Mouse (Mus musculus): ENCODE measurements around the gene Ttc28. TPM values are rescaled to one million over a fixed set of nuclear protein-coding genes. Genes with fewer than 3 reads are reported as not detected.

The Ttc28 gene
- total and polyA plus RNA-seq, 3 experiments: 0.21 to 0.89 (median 0.28) TPM

- DNase-seq (ENCODE audit: extremely low read depth): no peak
- no peak overlapping the region for H3K9ac ChIP-seq (ENCODE audit: insufficient read depth, low read depth)
- no peak for TF ChIP-seq GABPA (IDR thresholded peaks at IDR 0.05; ENCODE audit: insufficient replicate concordance, low read depth, low read length)
- no peak for TF ChIP-seq BHLHE40 (IDR thresholded peaks at IDR 0.05; ENCODE audit: low read depth, low read length)
- no peak for TF ChIP-seq IRF4 (IDR thresholded peaks at IDR 0.05; ENCODE audit: low read depth, low read length)
- no peak for TF ChIP-seq MAX (IDR thresholded peaks at IDR 0.05; ENCODE audit: low read length)
- no peak for TF ChIP-seq JUN (IDR thresholded peaks at IDR 0.05; ENCODE audit: insufficient read depth, low read depth, low read length)
- no peak for TF ChIP-seq MAFK (IDR thresholded peaks at IDR 0.05; ENCODE audit: insufficient replicate concordance, low read length)
- TF ChIP-seq MXI1 (IDR thresholded peaks at IDR 0.05; ENCODE audit: low read depth, low read length): no peak
- TF ChIP-seq ETS1 (conservative IDR thresholded peaks at IDR 0.05; ENCODE audit: low read depth, low read length): no peak
Observed at GRCm38 (mm10) chr5:111270246-111271002, 390.8 kb downstream of the Ttc28 start.

GRCm38 (mm10) chr5:111273589-111273988 lies 394.0 kb downstream of the Ttc28 start:
- Histone ChIP-seq H3K4me1 (ENCODE audit: control insufficient read depth in 1 of 2, insufficient read depth in 2 of 2) (peaks cover 11 to 16% of the 10 kb centered on the region in 2 experiments), H3K79me2 (replicated peaks; ENCODE audit: control insufficient read depth, extremely low read depth, insufficient read depth, poor library complexity, severe bottlenecking) (no peaks in the 10 kb centered on the region), H3K9me3 (replicated peaks; ENCODE audit: low read length) (no peaks in the 10 kb centered on the region), H3K27ac (ENCODE audit: insufficient read depth, low read depth) (no peak overlapping the region), H3K9ac (ENCODE audit: insufficient read depth, low read depth) (no peak overlapping the region), H3K36me3 (replicated peaks in 1 of 2; ENCODE audit: control insufficient read depth in 1 of 2, insufficient read depth in 1 of 2, low read length in 1 of 2) (no peaks in the 10 kb centered on the region), H3K4me3 (replicated peaks in 1 of 3; ENCODE audit: low read depth in 2 of 3, low read length in 2 of 3, poor library complexity in 1 of 3) (no peak overlapping the region), H3K4me2 (ENCODE audit: insufficient read depth, low read depth, poor library complexity, severe bottlenecking) (no peak overlapping the region), H3K27me3 (replicated peaks) (peaks cover 19% of the 10 kb centered on the region)
- dilution Hi-C loops (cut with MboI; ENCODE audit: extremely low pct_ligation_motif_present, extremely low pct_unique_long_range_greater_than_20kb, low sequenced_read_pairs): no loop called here
- DNase-seq (ENCODE audit: extremely low read depth): peak; percentile 72
- in situ Hi-C loops (cut with MboI; ENCODE audit: low pct_ligation_motif_present, low pct_unique_long_range_greater_than_20kb, low sequenced_read_pairs): no loop called here
- TF ChIP-seq JUN (IDR thresholded peaks at IDR 0.05; ENCODE audit: insufficient read depth, low read depth, low read length): no peak
- no peak for TF ChIP-seq ZNF384 (IDR thresholded peaks at IDR 0.05; ENCODE audit: low read depth, low read length)
- no peak for TF ChIP-seq NRF1 (IDR thresholded peaks at IDR 0.05; ENCODE audit: low read depth, low read length)
- TF ChIP-seq RAD21 (IDR thresholded peaks at IDR 0.05; ENCODE audit: low read depth, low read length): peak; percentile 63
- no peak for TF ChIP-seq ZMIZ1 (IDR thresholded peaks at IDR 0.05; ENCODE audit: low read depth, low read length)
- no peak for TF ChIP-seq USF2 (conservative IDR thresholded peaks at IDR 0.05; ENCODE audit: low read depth, low read length)
- TF ChIP-seq CHD1 (IDR thresholded peaks at IDR 0.05; ENCODE audit: low read depth, low read length): no peak
- TF ChIP-seq TCF12 (IDR thresholded peaks at IDR 0.05; ENCODE audit: low read depth, low read length): no peak
- peak; percentile 45 to 83 for TF ChIP-seq CTCF (conservative IDR thresholded peaks at IDR 0.05 in 1 of 2, IDR thresholded peaks at IDR 0.05 in 1 of 2; ENCODE audit: low read depth in 2 of 2, low read length in 2 of 2)
- peak; percentile 81 for TF ChIP-seq SMC3 (IDR thresholded peaks at IDR 0.05; ENCODE audit: low read depth, low read length)
- TF ChIP-seq TBP (conservative IDR thresholded peaks at IDR 0.05; ENCODE audit: low read depth, low read length): no peak
- no peak for TF ChIP-seq USF1 (IDR thresholded peaks at IDR 0.05; ENCODE audit: low read depth, low read length)
- no peak for TF ChIP-seq MEF2A (IDR thresholded peaks at IDR 0.05; ENCODE audit: borderline replicate concordance, low read depth, low read length)
- TF ChIP-seq MAZ (IDR thresholded peaks at IDR 0.05; ENCODE audit: low read depth, low read length): no peak

More at GRCm38 (mm10) chr5:111270246-111271002, 390.8 kb downstream of the Ttc28 start:
- no peaks in the 10 kb centered on the region for H3K79me2 ChIP-seq (replicated peaks; ENCODE audit: control insufficient read depth, extremely low read depth, insufficient read depth, poor library complexity, severe bottlenecking)
- peaks cover 17% of the 10 kb centered on the region for H3K27me3 ChIP-seq (replicated peaks)
- dilution Hi-C loops (cut with MboI; ENCODE audit: extremely low pct_ligation_motif_present, extremely low pct_unique_long_range_greater_than_20kb, low sequenced_read_pairs): no loop called here
- H3K27ac ChIP-seq (ENCODE audit: insufficient read depth, low read depth): no peak overlapping the region
- H3K4me2 ChIP-seq (ENCODE audit: insufficient read depth, low read depth, poor library complexity, severe bottlenecking): no peak overlapping the region
- in situ Hi-C loops (cut with MboI; ENCODE audit: low pct_ligation_motif_present, low pct_unique_long_range_greater_than_20kb, low sequenced_read_pairs): no loop called here
- peaks cover 11 to 16% of the 10 kb centered on the region in 2 experiments for H3K4me1 ChIP-seq (ENCODE audit: control insufficient read depth in 1 of 2, insufficient read depth in 2 of 2)
- H3K4me3 ChIP-seq (replicated peaks in 1 of 3; ENCODE audit: low read depth in 2 of 3, low read length in 2 of 3, poor library complexity in 1 of 3): no peak overlapping the region
- H3K9me3 ChIP-seq (replicated peaks; ENCODE audit: low read length): peaks cover 9% of the 10 kb centered on the region
- no peaks in the 10 kb centered on the region for H3K36me3 ChIP-seq (replicated peaks in 1 of 2; ENCODE audit: control insufficient read depth in 1 of 2, insufficient read depth in 1 of 2, low read length in 1 of 2)

Data from CH12.LX (cell line).